ENCODE assay signal across 8 mouse cellular contexts in the genomic region with DNA sequence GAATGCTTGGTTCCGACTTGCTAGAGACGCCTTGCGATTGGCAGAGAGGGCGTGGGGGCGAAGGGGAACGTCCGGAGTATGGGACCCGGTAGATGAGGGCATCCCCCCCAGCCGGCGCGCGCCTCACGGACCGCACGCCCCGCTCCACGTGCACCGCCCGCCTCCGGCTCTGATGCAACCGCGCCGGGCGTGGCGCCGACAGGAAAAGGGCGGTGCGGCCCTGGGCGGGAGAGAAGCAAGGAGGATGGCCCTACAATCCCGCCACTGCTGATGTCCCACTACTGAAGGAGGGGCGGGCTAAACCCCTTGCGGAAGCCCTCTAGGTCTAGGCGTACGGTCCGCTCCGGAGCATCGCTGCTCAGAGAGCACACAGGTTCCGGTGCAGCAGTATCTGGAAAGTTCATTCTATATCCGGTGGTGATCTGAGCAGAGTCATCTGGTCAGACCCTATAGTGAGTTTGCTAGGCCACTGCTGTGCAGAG. TPM values are rescaled to one million over a fixed set of nuclear protein-coding genes. Genes with fewer than 3 reads are reported as not detected.
DNase-seq lines count a peak whose midpoint lies in the region; ATAC-seq and TF ChIP-seq lines count a peak whose summit lies in the region.

No protein-coding gene starts in this region.

- peak overlapping the region; percentile 92 for H3K27ac ChIP-seq in lung, postnatal 0 days (ENCODE audit: low read length)

- peak overlapping the region; percentile 35 for H3K9ac ChIP-seq in lung, postnatal 0 days (replicated peaks; ENCODE audit: low read depth)

- peak overlapping the region; percentile 99 for H3K4me2 ChIP-seq in lung, postnatal 0 days (replicated peaks; ENCODE audit: low read depth, low read length)

- peak overlapping the region; percentile 61 for H3K4me3 ChIP-seq in lung, postnatal 0 days (ENCODE audit: low read depth, low read length)

- TF ChIP-seq CTCF in lung, postnatal 0 days (IDR thresholded peaks at IDR 0.05) = no peak

- H3K27me3 ChIP-seq in lung, postnatal 0 days (replicated peaks; ENCODE audit: insufficient read depth, low read length) = no peaks in the 10 kb centered on the region

- no peaks in the 10 kb centered on the region for H3K36me3 ChIP-seq in lung, postnatal 0 days (ENCODE audit: insufficient read depth, low read length)

- peak; percentile 92 for DNase-seq in MEL-GATA-1-ER (ENCODE audit: extremely low read depth, low read depth)
- DNase-seq in cerebellum, adult 8-10 months = peak; percentile 87
- peak; percentile 79 for DNase-seq in forelimb bud, embryonic 11.5 days (ENCODE audit: low read depth, low spot score)
- DNase-seq in layer of hippocampus, adult 9-10 months (ENCODE audit: low spot score) = peak; percentile 56
- peak; percentile 94 for DNase-seq in lung, postnatal 0 days (ENCODE audit: low spot score)
- peak; percentile 78 for DNase-seq in ovary, postnatal 10 days (ENCODE audit: low spot score)
- peak; percentile 84 for DNase-seq in thymus, postnatal 0 days (ENCODE audit: low spot score)

- no peaks in the 10 kb centered on the region for H3K9me3 ChIP-seq in lung, postnatal 0 days (ENCODE audit: low read length)

- peaks cover 6% of the 10 kb centered on the region; the same call in 1 of the 2 replicates for H3K4me1 ChIP-seq in lung, postnatal 0 days (ENCODE audit: insufficient read depth, low read depth, low read length)

- WGBS in lung, postnatal 0 days = 0% methylated on average over 28 of the region's 39 CpGs

- peak; percentile 85 to 86 for ATAC-seq in hematopoietic stem cell, adult 5-6 weeks (replicated peaks in 1 of 2; ENCODE audit: insufficient read depth in 1 of 2, low FRiP score in 2 of 2, low TSS enrichment in 1 of 2, low read depth in 1 of 2, poor library complexity in 2 of 2, severe bottlenecking in 2 of 2)
- peak; percentile 92 for ATAC-seq in lung, postnatal 0 days

- TF ChIP-seq EP300 in lung, postnatal 0 days (IDR thresholded peaks at IDR 0.05) = no peak

RNA-seq across cellular contexts. Expression of a gene that starts 0.7 kb away (rescaled TPM):
- total RNA-seq in hematopoietic stem cell, adult 5-6 weeks (2017) = 82.6 and 102 TPM in 2 replicates
- polyA plus RNA-seq in lung, postnatal 0 days (2015; fragmentation: Nextera tagmentation; extraction: Ambion mirVana) = 3.0 and 3.7 TPM in 2 replicates
- polyA plus RNA-seq in thymus, postnatal 0 days (2015; fragmentation: Nextera tagmentation; extraction: Ambion mirVana) = 17.4 and 18.4 TPM in 2 replicates

Comparison
In these comparisons a context has a peak if more than half of its experiments do, and no peak if none do; other contexts are left out.
1. Peak in every context shown above with its lines: DNase-seq, ATAC-seq, H3K4me3 ChIP-seq and H3K27ac ChIP-seq.